Mouse (Mus musculus) MEL (cell line): ENCODE measurements around the gene Bpgm. TPM values are rescaled to one million over a fixed set of nuclear protein-coding genes. Genes with fewer than 3 reads are reported as not detected.

Experiments
- DNase-seq: peaks from one replicate; pipeline ENCODE4 v3.0.0; 2011; ENCODE audit warnings: low read depth, low spot score
- H3K27ac ChIP-seq: 2 replicates; pipeline ENCODE4 v1.5.1; 2012; ENCODE audit warnings: low read depth, mild to moderate bottlenecking, control low read depth, low read length, moderate library complexity; ENCODE audit not compliant: control insufficient read depth
- H3K27me3 ChIP-seq, 2 experiments: fragments of 150-350 bp in 1 of 2; sonication (generic) in 1 of 2; 2 replicates each; pipeline ENCODE4 v1.6.1; 2012; ENCODE audit warnings: low read length in 2 of 2, mild to moderate bottlenecking in 2 of 2, improper control_type of control experiment in 1 of 2, moderate library complexity in 1 of 2; ENCODE audit not compliant: insufficient read depth in 2 of 2, control insufficient read depth in 1 of 2
- H3K36me3 ChIP-seq, 2 experiments: 2 replicates each; pipeline ENCODE4 v1.6.1; 2012 to 2014; ENCODE audit warnings: low read length in 2 of 2, improper control_type of control experiment in 1 of 2, inconsistent platforms in 1 of 2, mild to moderate bottlenecking in 1 of 2; ENCODE audit not compliant: insufficient read depth in 2 of 2, control insufficient read depth in 1 of 2
- H3K4me1 ChIP-seq, 2 experiments: fragments of 150-350 bp in 1 of 2; sonication (generic) in 1 of 2; 2 replicates each; pipeline ENCODE4 v1.6.1; 2012; ENCODE audit warnings: low read length in 2 of 2, improper control_type of control experiment in 1 of 2, mild to moderate bottlenecking in 1 of 2; ENCODE audit not compliant: insufficient read depth in 2 of 2, control insufficient read depth in 1 of 2
- H3K4me3 ChIP-seq, 2 experiments: fragments of 150-350 bp in 1 of 2; sonication (generic) in 1 of 2; 2 replicates each; pipeline ENCODE4 v1.5.1; 2012; ENCODE audit warnings: low read depth in 2 of 2, low read length in 2 of 2, mild to moderate bottlenecking in 2 of 2, moderate library complexity in 2 of 2, control low read depth in 1 of 2, improper control_type of control experiment in 1 of 2; ENCODE audit not compliant: control insufficient read depth in 1 of 2, insufficient read depth in 1 of 2
- H3K79me2 ChIP-seq: 2 replicates; pipeline ENCODE4 v1.6.1; 2012; ENCODE audit warnings: mild to moderate bottlenecking, low read length, moderate library complexity; ENCODE audit not compliant: control insufficient read depth, poor library complexity, insufficient read depth
- H3K9ac ChIP-seq: 2 replicates; pipeline ENCODE4 v1.6.1; 2012; ENCODE audit warnings: low read depth, mild to moderate bottlenecking, control low read depth, low read length, moderate library complexity; ENCODE audit not compliant: control insufficient read depth, poor library complexity, severe bottlenecking
- H3K9me3 ChIP-seq: fragments of 150-350 bp; sonication (generic); replicated peaks from 2 replicates; pipeline ENCODE4 v1.6.1; 2012; ENCODE audit warnings: mild to moderate bottlenecking, low read length, improper control_type of control experiment, moderate library complexity; ENCODE audit not compliant: insufficient read depth
- BHLHE40 ChIP-seq: IDR thresholded peaks from 2 replicates; pipeline ENCODE4 v1.6.1; 2012; ENCODE audit warnings: low read depth, mild to moderate bottlenecking, inconsistent platforms, low read length, improper control_type of control experiment, borderline replicate concordance
- CHD2 ChIP-seq: IDR thresholded peaks from 2 replicates; pipeline ENCODE4 v1.6.1; 2011; ENCODE audit warnings: low read length, improper control_type of control experiment
- CTCF ChIP-seq, 3 experiments: IDR thresholded peaks in 2 of 3; conservative IDR thresholded peaks in 1 of 3; 2 replicates each; pipeline ENCODE4 v1.5.1; 2011 to 2012; ENCODE audit warnings: low read length in 3 of 3, low read depth in 2 of 3, mild to moderate bottlenecking in 2 of 3, improper control_type of control experiment in 1 of 3, inconsistent platforms in 1 of 3, mixed read lengths in 1 of 3, moderate library complexity in 1 of 3; ENCODE audit not compliant: control insufficient read depth in 1 of 3, insufficient read depth in 1 of 3, poor library complexity in 1 of 3, severe bottlenecking in 1 of 3
- E2F4 ChIP-seq: IDR thresholded peaks from 2 replicates; pipeline ENCODE4 v1.6.1; 2011; ENCODE audit warnings: low read depth, low read length, improper control_type of control experiment, borderline replicate concordance
- ELF1 ChIP-seq: IDR thresholded peaks from 2 replicates; pipeline ENCODE4 v1.6.1; 2014; ENCODE audit warnings: low read depth, mild to moderate bottlenecking, inconsistent platforms, low read length, improper control_type of control experiment, moderate library complexity
- EP300 ChIP-seq, 2 experiments: IDR thresholded peaks; 2 replicates each; pipeline ENCODE4 v1.6.1; 2011; ENCODE audit warnings: improper control_type of control experiment in 2 of 2, low read length in 2 of 2, low read depth in 1 of 2, mild to moderate bottlenecking in 1 of 2
- GABPA ChIP-seq: IDR thresholded peaks from 2 replicates; pipeline ENCODE4 v1.6.1; 2012; ENCODE audit warnings: low read depth, mild to moderate bottlenecking, inconsistent platforms, low read length, improper control_type of control experiment, moderate library complexity
- KAT2A ChIP-seq: conservative IDR thresholded peaks from 2 replicates; pipeline ENCODE4 v1.6.1; 2012; ENCODE audit warnings: low read depth, low read length, improper control_type of control experiment, inconsistent platforms
- MAX ChIP-seq: IDR thresholded peaks from 2 replicates; pipeline ENCODE4 v1.6.1; 2011; ENCODE audit warnings: low read length, improper control_type of control experiment
- MAZ ChIP-seq: IDR thresholded peaks from 2 replicates; pipeline ENCODE4 v1.6.1; 2012; ENCODE audit warnings: low read depth, mild to moderate bottlenecking, inconsistent platforms, low read length, improper control_type of control experiment
- MEF2A ChIP-seq: IDR thresholded peaks from 2 replicates; pipeline ENCODE4 v1.6.1; 2014; ENCODE audit warnings: low read depth, mild to moderate bottlenecking, inconsistent platforms, low read length, improper control_type of control experiment; ENCODE audit not compliant: poor library complexity, insufficient replicate concordance, severe bottlenecking; ENCODE audit errors: extremely low read depth
- MXI1 ChIP-seq: IDR thresholded peaks from 2 replicates; pipeline ENCODE4 v1.6.1; 2011; ENCODE audit warnings: mild to moderate bottlenecking, low read depth, low read length, improper control_type of control experiment
- MYC ChIP-seq: IDR thresholded peaks from 2 replicates; pipeline ENCODE4 v1.6.1; 2011; ENCODE audit warnings: low read depth, mild to moderate bottlenecking, low read length, improper control_type of control experiment, moderate library complexity
- POLR2A ChIP-seq, 2 experiments: IDR thresholded peaks; 2 replicates each; pipeline ENCODE4 v1.6.1; 2011 to 2012; ENCODE audit warnings: low read length in 2 of 2, mild to moderate bottlenecking in 2 of 2, control low read depth in 1 of 2, improper control_type of control experiment in 1 of 2, low read depth in 1 of 2, moderate library complexity in 1 of 2; ENCODE audit not compliant: control insufficient read depth in 1 of 2, insufficient read depth in 1 of 2, poor library complexity in 1 of 2
- POLR2AphosphoS5 ChIP-seq: IDR thresholded peaks from 2 replicates; pipeline ENCODE4 v1.6.1; 2012; ENCODE audit warnings: low read depth, borderline replicate concordance, mild to moderate bottlenecking, inconsistent platforms, low read length, moderate library complexity, mixed read lengths
- SMC3 ChIP-seq: IDR thresholded peaks from 2 replicates; pipeline ENCODE4 v1.6.1; 2011; ENCODE audit warnings: low read depth, low read length, improper control_type of control experiment
- UBTF ChIP-seq: IDR thresholded peaks from 2 replicates; pipeline ENCODE4 v1.6.1; 2012; ENCODE audit warnings: low read depth, mild to moderate bottlenecking, inconsistent platforms, low read length, improper control_type of control experiment, moderate library complexity, borderline replicate concordance; ENCODE audit not compliant: insufficient read depth
- USF1 ChIP-seq: IDR thresholded peaks from 2 replicates; pipeline ENCODE4 v1.6.1; 2014; ENCODE audit warnings: low read depth, mild to moderate bottlenecking, inconsistent platforms, low read length, improper control_type of control experiment, moderate library complexity
- USF2 ChIP-seq, 2 experiments: IDR thresholded peaks; 2 replicates each; pipeline ENCODE4 v1.6.1; 2011 to 2012; ENCODE audit warnings: improper control_type of control experiment in 2 of 2, low read length in 2 of 2, borderline replicate concordance in 1 of 2, inconsistent platforms in 1 of 2, low read depth in 1 of 2, mild to moderate bottlenecking in 1 of 2; ENCODE audit not compliant: insufficient read depth in 1 of 2
- polyA plus RNA-seq, 2 experiments: library from polyadenylated mRNA; stranded (reverse) in 1 of 2; unstranded in 1 of 2; fragments of >175 nt in 1 of 2; fragments of >200 nt in 1 of 2; gene quantifications; 2 replicates each; pipeline versions ENCODE4 v1.2.1 to v1.2.4; 2012; ENCODE audit warnings: low replicate concordance in 2 of 2, low read depth in 1 of 2; ENCODE audit not compliant: insufficient read length in 2 of 2, insufficient read depth in 1 of 2, missing spikeins in 1 of 2
- total RNA-seq: library from RNA; depleted of rRNA; stranded (reverse); fragments of 300-350 nt; gene quantifications from 2 replicates; pipeline ENCODE4 v1.2.3, GENCODE M21; 2012

The Bpgm gene
- total and polyA plus RNA-seq, 3 experiments = 11.1 to 14.1 TPM; not detected in 1

DNA sequence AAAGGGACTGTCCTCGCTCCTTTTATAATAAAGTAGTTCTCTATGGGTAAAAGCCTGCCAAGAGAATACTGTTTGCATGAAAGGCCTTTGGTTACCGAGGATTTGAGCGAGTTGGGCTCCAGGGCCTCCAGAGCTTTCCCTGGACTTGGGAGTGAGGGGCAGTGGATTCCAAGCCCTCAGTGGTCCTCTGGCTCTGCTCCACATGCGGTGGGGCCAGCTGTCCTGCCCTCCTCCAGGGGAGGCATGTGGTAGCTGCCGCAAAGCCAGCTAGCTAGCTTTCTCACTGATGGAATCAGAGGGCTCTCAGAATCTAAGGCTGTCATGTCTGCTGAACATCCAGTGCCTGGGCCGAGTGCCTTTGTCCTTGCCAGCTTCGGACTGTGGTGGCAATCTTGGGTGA lies 26.3 kb downstream of the Bpgm start:
- no peak for DNase-seq
- Histone ChIP-seq H3K27me3 (no peaks in the 10 kb centered on the region), H3K79me2 (no peaks in the 10 kb centered on the region), H3K27ac (no peak overlapping the region), H3K9ac (no peak overlapping the region), H3K9me3 (no peaks in the 10 kb centered on the region), H3K4me1 (peaks cover 0 to 4% of the 10 kb centered on the region in 2 experiments; a peak in 1 of 4 replicates), H3K4me3 (no peak overlapping the region), H3K36me3 (peaks cover 0 to 6% of the 10 kb centered on the region in 2 experiments; a peak in 2 of 4 replicates)
- TF ChIP-seq MXI1 = no peak
- TF ChIP-seq GABPA = no peak
- no peak for TF ChIP-seq UBTF
- TF ChIP-seq CHD2 = no peak
- TF ChIP-seq MEF2A = no peak
- TF ChIP-seq EP300 (IDR thresholded peaks at IDR 0.05; ENCODE audit: low read depth in 1 of 2, low read length in 2 of 2) = no peak
- TF ChIP-seq MYC = no peak
- no peak for TF ChIP-seq USF2 (IDR thresholded peaks at IDR 0.05; ENCODE audit: borderline replicate concordance in 1 of 2, insufficient read depth in 1 of 2, low read depth in 1 of 2, low read length in 2 of 2)
- no peak for TF ChIP-seq POLR2AphosphoS5
- TF ChIP-seq ELF1 = no peak
- no peak for TF ChIP-seq E2F4
- TF ChIP-seq USF1 = no peak

DNA sequence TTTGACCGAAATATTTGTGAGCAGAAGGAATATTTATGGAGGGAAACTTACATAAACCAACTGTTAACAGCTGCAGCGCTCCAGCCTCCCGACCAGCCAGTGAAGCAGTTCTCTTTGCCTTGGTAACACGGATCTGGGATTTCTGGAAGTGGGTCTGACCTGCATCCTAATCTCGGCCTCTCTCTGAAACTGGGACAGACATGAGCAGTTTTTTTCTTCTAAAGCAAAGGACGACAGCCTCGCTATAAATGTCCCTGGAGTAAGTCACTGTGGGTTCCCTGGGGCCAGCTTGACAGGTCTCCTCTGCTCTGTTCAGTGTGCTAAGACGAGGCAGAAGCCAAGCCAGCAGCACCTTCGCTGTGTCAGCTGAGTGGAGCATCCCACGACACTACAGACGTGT lies 29.9 kb downstream of the Bpgm start:
- TF ChIP-seq USF1 (no peak), CTCF (IDR thresholded peaks at IDR 0.05 in 2 of 3, conservative IDR thresholded peaks at IDR 0.05 in 1 of 3; ENCODE audit: control insufficient read depth in 1 of 3, insufficient read depth in 1 of 3, low read depth in 2 of 3, low read length in 3 of 3, poor library complexity in 1 of 3, severe bottlenecking in 1 of 3) (no peak), UBTF (no peak), ELF1 (no peak), POLR2A (IDR thresholded peaks at IDR 0.05; ENCODE audit: control insufficient read depth in 1 of 2, insufficient read depth in 1 of 2, low read depth in 1 of 2, low read length in 2 of 2, poor library complexity in 1 of 2) (no peak), SMC3 (no peak), KAT2A (no peak), BHLHE40 (no peak), MYC (no peak), MAX (no peak), MAZ (no peak)
- TF ChIP-seq, all 39 proteins: peak for 0
- H3K4me3 ChIP-seq = no peak overlapping the region
- peaks cover 4 to 12% of the 10 kb centered on the region in 2 experiments; a peak in 3 of 4 replicates for H3K4me1 ChIP-seq
- H3K9ac ChIP-seq = no peak overlapping the region
- no peak for DNase-seq
- no peaks in the 10 kb centered on the region for H3K9me3 ChIP-seq
- no peak overlapping the region for H3K27ac ChIP-seq
- H3K79me2 ChIP-seq = no peaks in the 10 kb centered on the region
- H3K27me3 ChIP-seq = no peaks in the 10 kb centered on the region
- peaks cover 0 to 17% of the 10 kb centered on the region in 2 experiments; a peak in 2 of 4 replicates for H3K36me3 ChIP-seq
